Mouse (Mus musculus) spleen, adult 2 months (tissue): ENCODE measurements at regions not wholly inside any gene's neighbourhood (a gene's known extent, or its start where the extent isn't known, plus 50 kb on each side); places are given as distances from the start of the nearest gene placed in this dataset.

Experiments used
- CTCF ChIP-seq: fragments of 200-500 bp; IDR thresholded peaks from 2 replicates; pipeline ENCODE4 v1.5.1; 2011; ENCODE audit warnings: mild to moderate bottlenecking, inconsistent platforms; ENCODE audit not compliant: insufficient read depth, insufficient read length, insufficient replicate concordance; ENCODE audit errors: extremely low read depth
- POLR2A ChIP-seq: fragments of 200-500 bp; IDR thresholded peaks from 2 replicates; pipeline ENCODE4 v1.6.1; 2011; ENCODE audit warnings: low read depth, low read length, inconsistent platforms

DNA sequence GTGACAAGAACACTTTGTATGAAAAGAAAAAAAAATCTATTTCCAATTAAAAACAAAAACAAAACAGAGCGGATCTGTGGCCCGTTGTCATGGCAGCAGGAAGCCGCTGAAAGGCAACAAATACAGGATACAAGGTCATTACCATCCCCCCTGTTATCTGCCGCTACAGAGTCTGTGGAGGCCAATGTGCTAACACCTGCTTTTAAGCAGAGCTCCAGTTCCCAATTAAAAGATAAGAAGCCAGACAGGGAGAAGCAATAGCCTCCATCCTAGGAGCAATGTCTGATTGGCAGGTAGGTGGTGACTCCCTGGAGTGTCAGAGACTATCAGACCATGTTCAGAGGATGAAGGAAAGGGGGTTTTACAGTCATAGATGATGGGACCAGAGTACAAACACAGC is 587.5 kb upstream of the Gm10131 start:
- TF ChIP-seq CTCF: no peak
- TF ChIP-seq POLR2A: no peak
